Mouse (Mus musculus) erythroblast, embryonic 14.5 days (primary cell): ENCODE data around the gene Dynlt1a.
"Not testable (repeated sequence)": the region's sequence is repeated elsewhere in the genome, so short reads cannot be mapped to it uniquely, and the experiment has no call there.

Experiments
- GATA1 ChIP-seq: IDR thresholded peaks from 2 replicates; pipeline ENCODE4 v1.6.1; 2012; ENCODE audit warnings: low read length, inconsistent platforms, mixed read lengths
- TAL1 ChIP-seq: IDR thresholded peaks from 3 replicates; pipeline ENCODE4 v1.6.1; 2012; ENCODE audit warnings: low read length, inconsistent platforms, mixed read lengths

DNA sequence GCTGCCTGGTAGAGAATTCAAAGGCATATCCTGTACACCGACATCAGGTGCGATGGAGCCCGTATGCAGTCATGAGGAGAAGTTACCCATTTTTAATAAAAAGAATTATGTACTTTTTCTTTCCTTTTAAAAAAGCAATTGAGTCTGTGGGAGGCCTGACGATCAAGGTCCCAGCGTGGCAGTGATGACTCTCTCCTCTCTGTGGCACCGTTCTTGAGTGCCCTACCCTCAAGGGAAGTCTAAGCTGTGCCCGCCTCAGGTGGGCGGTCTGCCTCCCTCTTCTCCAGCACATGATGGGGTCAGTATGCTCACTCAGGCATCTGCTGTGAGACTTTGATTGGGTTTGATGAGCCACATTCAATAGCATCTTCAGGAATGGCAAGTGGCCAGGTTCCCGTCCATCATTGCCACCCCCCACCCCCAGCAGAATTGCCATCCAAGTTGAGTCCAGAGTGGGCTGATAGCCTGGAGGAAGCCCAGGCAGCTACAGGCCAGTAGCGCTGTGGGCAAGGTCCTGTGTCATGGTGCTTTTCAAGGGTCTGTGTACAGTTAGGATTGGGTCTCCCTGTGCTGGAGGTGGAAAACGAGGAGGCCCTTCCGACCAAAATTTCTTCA, 11.5 kb downstream of the Dynlt1a start:
- not testable (repeated sequence) for TF ChIP-seq TAL1, GATA1
